8 mouse cellular contexts compared by ENCODE assay signal in genomic region chr6:124805341-124806321, GRCm38 (mm10). TPM values are rescaled to one million over a fixed set of nuclear protein-coding genes. Genes with fewer than 3 reads are reported as not detected.
DNase-seq lines count a peak whose midpoint lies in the region; ATAC-seq and TF ChIP-seq lines count a peak whose summit lies in the region.

No protein-coding gene starts in this region.

- peak overlapping the region; percentile 92 for H3K27ac ChIP-seq in MEL (ENCODE audit: control insufficient read depth, low read depth, low read length)
- peak overlapping the region; percentile 56 for H3K27ac ChIP-seq in cerebellum, adult 2 months (ENCODE audit: insufficient read depth, low read length)
- peak overlapping the region; percentile 86 for H3K27ac ChIP-seq in forebrain, postnatal 0 days (ENCODE audit: low read depth, low read length)
- H3K27ac ChIP-seq in lung, postnatal 0 days (ENCODE audit: low read length) = peak overlapping the region; percentile 94

- peak in 1 of 2 experiments; percentile 57; a peak in 2 of 4 replicates for TF ChIP-seq POLR2A in MEL (IDR thresholded peaks at IDR 0.05; ENCODE audit: control insufficient read depth in 1 of 2, insufficient read depth in 1 of 2, low read depth in 1 of 2, low read length in 2 of 2, poor library complexity in 1 of 2)
- peak; percentile 59 for TF ChIP-seq POLR2A in cerebellum, adult 2 months (IDR thresholded peaks at IDR 0.05; ENCODE audit: borderline replicate concordance, insufficient read depth, low read length)

- peaks cover 0 to 28% of the 10 kb centered on the region in 2 experiments; a peak in 2 of 4 replicates for H3K4me1 ChIP-seq in MEL (ENCODE audit: control insufficient read depth in 1 of 2, insufficient read depth in 2 of 2, low read length in 2 of 2)
- H3K4me1 ChIP-seq in cerebellum, adult 2 months (ENCODE audit: control insufficient read depth, insufficient read depth, low read length) = peaks cover 14% of the 10 kb centered on the region
- peaks cover 10% of the 10 kb centered on the region for H3K4me1 ChIP-seq in forebrain, postnatal 0 days (ENCODE audit: insufficient read depth)
- peaks cover 11% of the 10 kb centered on the region for H3K4me1 ChIP-seq in lung, postnatal 0 days (ENCODE audit: insufficient read depth, low read depth, low read length)

- H3K4me3 ChIP-seq in MEL (ENCODE audit: control insufficient read depth in 1 of 2, insufficient read depth in 1 of 2, low read depth in 2 of 2, low read length in 2 of 2) = peak overlapping the region; percentile 61
- peak overlapping the region; percentile 49 for H3K4me3 ChIP-seq in cerebellum, adult 2 months (replicated peaks; ENCODE audit: insufficient read depth, low read depth, low read length)
- H3K4me3 ChIP-seq in forebrain, postnatal 0 days (ENCODE audit: low read depth, low read length) = peak overlapping the region; percentile 38
- H3K4me3 ChIP-seq in lung, postnatal 0 days (ENCODE audit: low read depth, low read length) = peak overlapping the region; percentile 43

- peak overlapping the region; percentile 76 for H3K4me2 ChIP-seq in forebrain, postnatal 0 days (ENCODE audit: low read depth)
- peak overlapping the region; percentile 65 for H3K4me2 ChIP-seq in lung, postnatal 0 days (replicated peaks; ENCODE audit: low read depth, low read length)

- peak; percentile 93 for ATAC-seq in forebrain, postnatal 0 days
- peak; percentile 82 to 83 for ATAC-seq in hematopoietic stem cell, adult 5-6 weeks (replicated peaks in 1 of 2; ENCODE audit: insufficient read depth in 1 of 2, low FRiP score in 2 of 2, low TSS enrichment in 1 of 2, low read depth in 1 of 2, poor library complexity in 2 of 2, severe bottlenecking in 2 of 2)
- ATAC-seq in lung, postnatal 0 days = peak; percentile 85

- no peak for TF ChIP-seq RAD21 in MEL (IDR thresholded peaks at IDR 0.05; ENCODE audit: low read depth, low read length)

- H3K27me3 ChIP-seq in MEL (ENCODE audit: control insufficient read depth in 1 of 2, insufficient read depth in 2 of 2, low read length in 2 of 2) = no peaks in the 10 kb centered on the region
- no peaks in the 10 kb centered on the region for H3K27me3 ChIP-seq in cerebellum, adult 2 months (ENCODE audit: control insufficient read depth, insufficient read depth, low read length)
- no peaks in the 10 kb centered on the region for H3K27me3 ChIP-seq in forebrain, postnatal 0 days (ENCODE audit: insufficient read depth, low read length)
- H3K27me3 ChIP-seq in lung, postnatal 0 days (replicated peaks; ENCODE audit: insufficient read depth, low read length) = no peaks in the 10 kb centered on the region

- TF ChIP-seq EP300 in MEL (IDR thresholded peaks at IDR 0.05; ENCODE audit: low read depth in 1 of 2, low read length in 2 of 2) = no peak
- TF ChIP-seq EP300 in lung, postnatal 0 days (IDR thresholded peaks at IDR 0.05) = 0 out of 2 replicates have a peak, but pooled peaks have one; percentile 4

- H3K9ac ChIP-seq in MEL (ENCODE audit: control insufficient read depth, low read depth, low read length, poor library complexity, severe bottlenecking) = peak overlapping the region; percentile 73
- H3K9ac ChIP-seq in forebrain, postnatal 0 days = peak overlapping the region; percentile 51
- H3K9ac ChIP-seq in lung, postnatal 0 days (replicated peaks; ENCODE audit: low read depth) = peak overlapping the region; percentile 39; the same call in 1 of the 2 replicates

- peaks cover 3% of the 10 kb centered on the region; the same call in 1 of the 2 replicates for H3K79me2 ChIP-seq in MEL (ENCODE audit: control insufficient read depth, insufficient read depth, low read length, poor library complexity)

- DNase-seq in MEL (ENCODE audit: low read depth, low spot score) = peak; percentile 96
- peak; percentile 92 to 94 for DNase-seq in cerebellum, adult 2 months
- DNase-seq in forebrain, postnatal 0 days = peak; percentile 96
- DNase-seq in layer of hippocampus, adult 9-11 months = peak; percentile 97
- peak; percentile 98 for DNase-seq in lung, postnatal 0 days (ENCODE audit: low spot score)
- peak; percentile 92 for DNase-seq in ovary, postnatal 14 days (ENCODE audit: low spot score)
- peak; percentile 77 for DNase-seq in thymus, postnatal 14 days

- H3K9me3 ChIP-seq in MEL (replicated peaks; ENCODE audit: insufficient read depth, low read length) = no peaks in the 10 kb centered on the region
- no peaks in the 10 kb centered on the region for H3K9me3 ChIP-seq in forebrain, postnatal 0 days (ENCODE audit: low read length)
- no peaks in the 10 kb centered on the region for H3K9me3 ChIP-seq in lung, postnatal 0 days (ENCODE audit: low read length)

- WGBS in cerebellum, adult 2 months = 2% methylated on average over 34 of the region's 34 CpGs
- WGBS in forebrain, postnatal 0 days = 4% methylated on average over 34 of the region's 34 CpGs
- WGBS in lung, postnatal 0 days = 1% methylated on average over 34 of the region's 34 CpGs

- peaks cover 0 to 14% of the 10 kb centered on the region in 2 experiments; a peak in 2 of 4 replicates for H3K36me3 ChIP-seq in MEL (ENCODE audit: control insufficient read depth in 1 of 2, insufficient read depth in 2 of 2, low read length in 2 of 2)
- H3K36me3 ChIP-seq in forebrain, postnatal 0 days (ENCODE audit: insufficient read depth) = peaks cover 4% of the 10 kb centered on the region; the same call in 1 of the 2 replicates
- H3K36me3 ChIP-seq in lung, postnatal 0 days (ENCODE audit: insufficient read depth, low read length) = no peaks in the 10 kb centered on the region

- peak in 1 of 3 experiments; percentile 25; a peak in 2 of 6 replicates for TF ChIP-seq CTCF in MEL (IDR thresholded peaks at IDR 0.05 in 2 of 3, conservative IDR thresholded peaks at IDR 0.05 in 1 of 3; ENCODE audit: control insufficient read depth in 1 of 3, insufficient read depth in 1 of 3, low read depth in 2 of 3, low read length in 3 of 3, poor library complexity in 1 of 3, severe bottlenecking in 1 of 3)
- peak; percentile 40; the same call in 1 of the 2 replicates for TF ChIP-seq CTCF in cerebellum, adult 2 months (IDR thresholded peaks at IDR 0.05; ENCODE audit: borderline replicate concordance, insufficient read depth, low read depth, low read length)
- TF ChIP-seq CTCF in forebrain, postnatal 0 days (IDR thresholded peaks at IDR 0.05; ENCODE audit: low read depth) = peak; percentile 62
- TF ChIP-seq CTCF in lung, postnatal 0 days (IDR thresholded peaks at IDR 0.05) = peak; percentile 60

TF ChIP-seq in MEL, 35 proteins besides CTCF, POLR2A, EP300 and RAD21 (continues in another document):
- TF ChIP-seq RCOR1 (IDR thresholded peaks at IDR 0.05; ENCODE audit: low read depth, low read length) = 0 out of 2 replicates have a peak, but pooled peaks have one; percentile 5
- no peak for TF ChIP-seq CHD2 (IDR thresholded peaks at IDR 0.05; ENCODE audit: low read length)

RNA-seq across cellular contexts. Expression of gene Spsb2, which starts 2.8 kb away (rescaled TPM):
- 5.2 and 7.3 TPM in 2 replicates for total RNA-seq in MEL (2012; rRNA removed)
- 1 to 10 TPM in 1 of 2 experiments, not detected in 1; 7.7 TPM for polyA plus RNA-seq in MEL (2012; ENCODE audit: insufficient read depth in 1 of 2, insufficient read length in 2 of 2, low read depth in 1 of 2, low replicate concordance in 2 of 2, missing spikeins in 1 of 2)
- 12.1 and 13.8 TPM in 2 replicates for polyA plus RNA-seq in cerebellum, adult 2 months (2012; rRNA removed)
- total RNA-seq in forebrain, postnatal 0 days (2014; rRNA removed) = 4.3 and 6.0 TPM in 2 replicates
- 6.8 and 7.0 TPM in 2 replicates for polyA plus RNA-seq in forebrain, postnatal 0 days (2015; fragmentation: Nextera tagmentation; extraction: Ambion mirVana)
- total RNA-seq in hematopoietic stem cell, adult 5-6 weeks (2017) = 5.3 and 11.0 TPM in 2 replicates
- polyA plus RNA-seq in lung, postnatal 0 days (2015; fragmentation: Nextera tagmentation; extraction: Ambion mirVana) = 27.6 and 33.7 TPM in 2 replicates

RNA-seq across cellular contexts. Expression of gene Tpi1, which starts 8.5 kb away (rescaled TPM):
- 440 and 731 TPM in 2 replicates for total RNA-seq in MEL (2012; rRNA removed)
- 1,000 to 10,000 TPM in 1 of 2 experiments, 100 to 1,000 TPM in 1; 102 to 1,182 TPM for polyA plus RNA-seq in MEL (2012; ENCODE audit: insufficient read depth in 1 of 2, insufficient read length in 2 of 2, low read depth in 1 of 2, low replicate concordance in 2 of 2, missing spikeins in 1 of 2)
- 1,162 and 1,205 TPM in 2 replicates for polyA plus RNA-seq in cerebellum, adult 2 months (2012; rRNA removed)
- 332 and 338 TPM in 2 replicates for total RNA-seq in forebrain, postnatal 0 days (2014; rRNA removed)
- polyA plus RNA-seq in forebrain, postnatal 0 days (2015; fragmentation: Nextera tagmentation; extraction: Ambion mirVana) = 354 and 367 TPM in 2 replicates
- total RNA-seq in hematopoietic stem cell, adult 5-6 weeks (2017) = 193 and 201 TPM in 2 replicates
- polyA plus RNA-seq in lung, postnatal 0 days (2015; fragmentation: Nextera tagmentation; extraction: Ambion mirVana) = 186 and 187 TPM in 2 replicates

RNA-seq across cellular contexts. Expression of gene Usp5, which starts 23.7 kb away (rescaled TPM):
- 101 and 102 TPM in 2 replicates for total RNA-seq in MEL (2012; rRNA removed)
- 100 to 1,000 TPM in 1 of 2 experiments, not detected in 1; 129 TPM for polyA plus RNA-seq in MEL (2012; ENCODE audit: insufficient read depth in 1 of 2, insufficient read length in 2 of 2, low read depth in 1 of 2, low replicate concordance in 2 of 2, missing spikeins in 1 of 2)
- polyA plus RNA-seq in cerebellum, adult 2 months (2012; rRNA removed) = 155 and 159 TPM in 2 replicates
- total RNA-seq in forebrain, postnatal 0 days (2014; rRNA removed) = 215 and 224 TPM in 2 replicates
- polyA plus RNA-seq in forebrain, postnatal 0 days (2015; fragmentation: Nextera tagmentation; extraction: Ambion mirVana) = 173 and 191 TPM in 2 replicates
- 55.3 and 78.1 TPM in 2 replicates for total RNA-seq in hematopoietic stem cell, adult 5-6 weeks (2017)
- 53.6 and 54.3 TPM in 2 replicates for polyA plus RNA-seq in lung, postnatal 0 days (2015; fragmentation: Nextera tagmentation; extraction: Ambion mirVana)

RNA-seq across cellular contexts. Expression of gene Cdca3, which starts 23.7 kb away (rescaled TPM):
- 54.5 and 70.0 TPM in 2 replicates for total RNA-seq in MEL (2012; rRNA removed)
- polyA plus RNA-seq in MEL (2012; ENCODE audit: insufficient read depth in 1 of 2, insufficient read length in 2 of 2, low read depth in 1 of 2, low replicate concordance in 2 of 2, missing spikeins in 1 of 2) = 100 to 1,000 TPM in 1 of 2 experiments, not detected in 1; 185 TPM
- 1.3 and 1.4 TPM in 2 replicates for polyA plus RNA-seq in cerebellum, adult 2 months (2012; rRNA removed)
- total RNA-seq in forebrain, postnatal 0 days (2014; rRNA removed) = 13.5 and 20.7 TPM in 2 replicates
- polyA plus RNA-seq in forebrain, postnatal 0 days (2015; fragmentation: Nextera tagmentation; extraction: Ambion mirVana) = 28.5 and 30.5 TPM in 2 replicates
- total RNA-seq in hematopoietic stem cell, adult 5-6 weeks (2017) = 62.0 and 98.2 TPM in 2 replicates
- 8.2 and 11.8 TPM in 2 replicates for polyA plus RNA-seq in lung, postnatal 0 days (2015; fragmentation: Nextera tagmentation; extraction: Ambion mirVana)

RNA-seq across cellular contexts. Expression of gene Lrrc23, which starts 26.1 kb away (rescaled TPM):
- total RNA-seq in MEL (2012; rRNA removed) = 0.10 TPM in 1 of 2 replicates, not detected in the other
- under 1 TPM in 1 of 2 experiments, not detected in 1; 0.11 TPM for polyA plus RNA-seq in MEL (2012; ENCODE audit: insufficient read depth in 1 of 2, insufficient read length in 2 of 2, low read depth in 1 of 2, low replicate concordance in 2 of 2, missing spikeins in 1 of 2)
- 4.9 and 6.7 TPM in 2 replicates for polyA plus RNA-seq in cerebellum, adult 2 months (2012; rRNA removed)
- total RNA-seq in forebrain, postnatal 0 days (2014; rRNA removed) = 13.7 and 13.8 TPM in 2 replicates
- polyA plus RNA-seq in forebrain, postnatal 0 days (2015; fragmentation: Nextera tagmentation; extraction: Ambion mirVana) = 9.6 and 14.7 TPM in 2 replicates
- total RNA-seq in hematopoietic stem cell, adult 5-6 weeks (2017) = 1.1 and 3.3 TPM in 2 replicates
- 26.7 and 34.0 TPM in 2 replicates for polyA plus RNA-seq in lung, postnatal 0 days (2015; fragmentation: Nextera tagmentation; extraction: Ambion mirVana)

Comparison
In these comparisons a context has a peak if more than half of its experiments do, and no peak if none do; other contexts are left out.
1. Peak in every context shown above with its lines: DNase-seq, ATAC-seq, H3K4me3 ChIP-seq and H3K27ac ChIP-seq.